Comparison of ENCODE assay signal across 10 mouse cellular contexts in genomic region chr12:16639078-16639771, GRCm38 (mm10). TPM values are rescaled to one million over a fixed set of nuclear protein-coding genes. Genes with fewer than 3 reads are reported as not detected.
DNase-seq lines count a peak whose midpoint lies in the region; ATAC-seq lines count a peak whose summit lies in the region.
"Had no signal": no experiment of that assay in that cellular context is flagged by ENCODE, and none has a peak within 500 bp of the region (broad histone marks: within the 10 kb centered on the region; RNA-seq: fewer than 3 reads in every experiment).

No protein-coding gene starts in this region.

- H3K9ac ChIP-seq in limb, embryonic 11.5 days (ENCODE audit: low read length): no peak overlapping the region
- H3K9ac ChIP-seq: intestine, embryonic 15.5 days; limb, embryonic 13.5 days had no signal

- no peak for ATAC-seq in limb, embryonic 11.5 days (ENCODE audit: insufficient number of reproducible peaks, low FRiP score, low TSS enrichment, low read depth)
- ATAC-seq: intestine, embryonic 15.5 days had no signal

- H3K27ac ChIP-seq in limb, embryonic 11.5 days (replicated peaks; ENCODE audit: low read depth, low read length): no peak overlapping the region
- H3K27ac ChIP-seq in limb, embryonic 10.5 days: no peak overlapping the region
- H3K27ac ChIP-seq: intestine, embryonic 15.5 days; limb, embryonic 13.5 days had no signal

- 73% methylated on average over 12 of the region's 12 CpGs for WGBS in limb, embryonic 11.5 days
- WGBS in limb, embryonic 10.5 days: 70% methylated on average over 12 of the region's 12 CpGs

- no peak overlapping the region for H3K4me2 ChIP-seq in limb, embryonic 11.5 days (ENCODE audit: low read depth, severe bottlenecking)
- H3K4me2 ChIP-seq: intestine, embryonic 15.5 days; limb, embryonic 13.5 days had no signal

- no peaks in the 10 kb centered on the region for H3K9me3 ChIP-seq in limb, embryonic 11.5 days (ENCODE audit: control insufficient read depth, low read length)
- no peaks in the 10 kb centered on the region for H3K9me3 ChIP-seq in limb, embryonic 10.5 days (replicated peaks)
- H3K9me3 ChIP-seq: intestine, embryonic 15.5 days; limb, embryonic 13.5 days had no signal

- H3K4me1 ChIP-seq in limb, embryonic 11.5 days (ENCODE audit: control insufficient read depth, insufficient read depth, low read length): 0 out of 2 replicates have a peak, but pooled peaks cover 3% of the 10 kb centered on the region
- H3K4me1 ChIP-seq in limb, embryonic 10.5 days: peaks cover 7% of the 10 kb centered on the region; the same call in 1 of the 2 replicates
- H3K4me1 ChIP-seq: intestine, embryonic 15.5 days had no signal

- no peaks in the 10 kb centered on the region for H3K36me3 ChIP-seq in limb, embryonic 11.5 days (ENCODE audit: control insufficient read depth, insufficient read depth, low read length)
- H3K36me3 ChIP-seq in limb, embryonic 10.5 days: no peaks in the 10 kb centered on the region
- H3K36me3 ChIP-seq: intestine, embryonic 15.5 days; limb, embryonic 13.5 days had no signal

- H3K27me3 ChIP-seq in limb, embryonic 11.5 days (ENCODE audit: control insufficient read depth, insufficient read depth, low read length): no peaks in the 10 kb centered on the region
- H3K27me3 ChIP-seq in limb, embryonic 10.5 days (ENCODE audit: low read depth, poor library complexity, severe bottlenecking): no peaks in the 10 kb centered on the region
- H3K27me3 ChIP-seq: intestine, embryonic 15.5 days; limb, embryonic 13.5 days had no signal

- H3K4me3 ChIP-seq in limb, embryonic 11.5 days (ENCODE audit: low read depth, low read length): no peak overlapping the region
- H3K4me3 ChIP-seq in limb, embryonic 10.5 days: no peak overlapping the region
- H3K4me3 ChIP-seq: intestine, embryonic 15.5 days; limb, embryonic 13.5 days; myocyte had no signal

- DNase-seq in limb, embryonic 11.5 days (ENCODE audit: low spot score): peak; percentile 47
- DNase-seq in limb, embryonic 10.5 days (ENCODE audit: low spot score): no peak
- DNase-seq in ES-CJ7 (ENCODE audit: low read depth, low spot score): peak; percentile 35
- peak; percentile 60 for DNase-seq in ZHBTc4 (ENCODE audit: low read depth, low spot score)
- peak; percentile 24 for DNase-seq in induced T-regulatory cell, adult 2 months (ENCODE audit: low read depth)
- DNase-seq in right cerebral cortex, postnatal 4 days: no peak
- no peak for DNase-seq in cerebellum, adult 8-10 months

RNA-seq across cellular contexts. Expression of gene Ntsr2, which starts 14.0 kb away (rescaled TPM):
- polyA plus RNA-seq in limb, embryonic 11.5 days (2014; fragmentation: Nextera tagmentation; extraction: Ambion mirVana): not detected in 2 replicates
- not detected in 2 replicates for polyA plus RNA-seq in limb, embryonic 10.5 days (2016; fragmentation: Nextera tagmentation; extraction: Ambion mirVana)
- polyA plus RNA-seq: limb, embryonic 13.5 days; myocyte had no signal

RNA-seq across cellular contexts. Expression of gene Lpin1, which starts 28.5 kb away (rescaled TPM):
- polyA plus RNA-seq in limb, embryonic 11.5 days (2014; fragmentation: Nextera tagmentation; extraction: Ambion mirVana): 7.1 and 7.3 TPM in 2 replicates
- polyA plus RNA-seq in limb, embryonic 10.5 days (2016; fragmentation: Nextera tagmentation; extraction: Ambion mirVana): 5.1 and 7.2 TPM in 2 replicates

Comparison
In these comparisons a context has a peak if more than half of its experiments do, and no peak if none do; other contexts are left out.
1. DNase-seq: peak in limb, embryonic 11.5 days (single experiment), ES-CJ7 (single experiment), ZHBTc4 (single experiment) and induced T-regulatory cell, adult 2 months (single experiment); none in limb, embryonic 10.5 days (single experiment), right cerebral cortex, postnatal 4 days (single experiment) and cerebellum, adult 8-10 months (single experiment).